8 mouse cellular contexts compared by ENCODE assay signal in genomic region chr2:30503677-30504621, GRCm38 (mm10). TPM values are rescaled to one million over a fixed set of nuclear protein-coding genes. Genes with fewer than 3 reads are reported as not detected.
DNase-seq lines count a peak whose midpoint lies in the region; ATAC-seq lines count a peak whose summit lies in the region.

No protein-coding gene starts in this region.

- H3K4me1 ChIP-seq in hindbrain, embryonic 15.5 days (replicated peaks), result peaks cover 4% of the 10 kb centered on the region; the same call in 1 of the 2 replicates
- no peaks in the 10 kb centered on the region for H3K4me1 ChIP-seq in hindbrain, embryonic 12.5 days
- H3K4me1 ChIP-seq in forebrain, embryonic 16.5 days (replicated peaks; ENCODE audit: control insufficient read depth, insufficient read depth, low read length), result peaks cover 3% of the 10 kb centered on the region; the same call in 1 of the 2 replicates

- no peak overlapping the region for H3K4me2 ChIP-seq in hindbrain, embryonic 15.5 days
- H3K4me2 ChIP-seq in hindbrain, embryonic 12.5 days (replicated peaks), result no peak overlapping the region
- no peak overlapping the region for H3K4me2 ChIP-seq in forebrain, embryonic 16.5 days (ENCODE audit: low read length)

- peak; percentile 23 for DNase-seq in ZHBTc4 (ENCODE audit: low read depth, low spot score)
- peak; percentile 80 to 82 for DNase-seq in left cerebral cortex, postnatal 36 days (ENCODE audit: low spot score in 2 of 2)
- DNase-seq in spleen, adult 12 weeks (ENCODE audit: low spot score), result no peak
- DNase-seq in spleen, postnatal 4 days (ENCODE audit: low spot score in 2 of 2), result no peak

- no peaks in the 10 kb centered on the region for H3K9me3 ChIP-seq in hindbrain, embryonic 15.5 days
- H3K9me3 ChIP-seq in hindbrain, embryonic 12.5 days (replicated peaks), result no peaks in the 10 kb centered on the region
- H3K9me3 ChIP-seq in forebrain, embryonic 16.5 days (ENCODE audit: control insufficient read depth, low read length), result no peaks in the 10 kb centered on the region

- H3K27ac ChIP-seq in hindbrain, embryonic 15.5 days (replicated peaks), result peak overlapping the region; percentile 22
- no peak overlapping the region; the same call in 1 of the 2 replicates for H3K27ac ChIP-seq in hindbrain, embryonic 12.5 days
- H3K27ac ChIP-seq in forebrain, embryonic 16.5 days (ENCODE audit: low read length), result peak overlapping the region; percentile 70

- no peak overlapping the region for H3K9ac ChIP-seq in hindbrain, embryonic 15.5 days
- no peak overlapping the region for H3K9ac ChIP-seq in hindbrain, embryonic 12.5 days
- H3K9ac ChIP-seq in forebrain, embryonic 16.5 days (replicated peaks; ENCODE audit: low read depth, low read length), result no peak overlapping the region

- no peak for ATAC-seq in hindbrain, embryonic 15.5 days (ENCODE audit: low FRiP score, low read depth)
- ATAC-seq in hindbrain, embryonic 12.5 days (ENCODE audit: low FRiP score), result no peak
- peak; percentile 50; the same call in 1 of the 2 replicates for ATAC-seq in forebrain, embryonic 16.5 days
- no peak for ATAC-seq in monocyte, adult 5-6 weeks (replicated peaks; ENCODE audit: insufficient number of reproducible peaks, low FRiP score, low TSS enrichment, poor library complexity, severe bottlenecking)

- 44% methylated on average over 23 of the region's 23 CpGs for WGBS in hindbrain, embryonic 15.5 days
- 45% methylated on average over 21 of the region's 23 CpGs for WGBS in hindbrain, embryonic 12.5 days
- 41% methylated on average over 23 of the region's 23 CpGs for WGBS in forebrain, embryonic 16.5 days

- H3K36me3 ChIP-seq in hindbrain, embryonic 15.5 days, result no peaks in the 10 kb centered on the region
- no peaks in the 10 kb centered on the region for H3K36me3 ChIP-seq in hindbrain, embryonic 12.5 days
- H3K36me3 ChIP-seq in forebrain, embryonic 16.5 days (ENCODE audit: control insufficient read depth, insufficient read depth), result no peaks in the 10 kb centered on the region

- H3K27me3 ChIP-seq in hindbrain, embryonic 15.5 days, result no peaks in the 10 kb centered on the region
- H3K27me3 ChIP-seq in hindbrain, embryonic 12.5 days, result no peaks in the 10 kb centered on the region
- H3K27me3 ChIP-seq in forebrain, embryonic 16.5 days (replicated peaks; ENCODE audit: control insufficient read depth, insufficient read depth, low read length), result no peaks in the 10 kb centered on the region

- intact Hi-C loops in left cerebral cortex, postnatal 36 days (cut with DNase I), result no loop called here

- H3K4me3 ChIP-seq in hindbrain, embryonic 15.5 days, result no peak overlapping the region
- no peak overlapping the region for H3K4me3 ChIP-seq in hindbrain, embryonic 12.5 days
- no peak overlapping the region for H3K4me3 ChIP-seq in forebrain, embryonic 16.5 days (replicated peaks; ENCODE audit: low read length)

RNA-seq across cellular contexts. Expression of gene Ier5l, which starts 29.9 kb away (rescaled TPM):
- 2.7 and 2.9 TPM in 2 replicates for polyA plus RNA-seq in hindbrain, embryonic 15.5 days (2015; fragmentation: Nextera tagmentation; extraction: Ambion mirVana)
- 4.7 and 4.8 TPM in 2 replicates for polyA plus RNA-seq in hindbrain, embryonic 12.5 days (2016; fragmentation: Nextera tagmentation; extraction: Ambion mirVana)
- polyA plus RNA-seq in forebrain, embryonic 16.5 days (2015; fragmentation: Nextera tagmentation; extraction: Ambion mirVana), result 1.5 and 1.8 TPM in 2 replicates
- total RNA-seq in left cerebral cortex, postnatal 36 days (2021), result 10 to 100 TPM; 17.9 to 21.3 TPM
- 0.29 to 1.8 TPM (median 1.7 TPM) in 3 replicates for total RNA-seq in monocyte, adult 5-6 weeks (2017)

Comparison
In these comparisons a context has a peak if more than half of its experiments do, and no peak if none do; other contexts are left out.
1. DNase-seq: peak in ZHBTc4 (single experiment) and left cerebral cortex, postnatal 36 days (2 of 2); none in spleen, adult 12 weeks (single experiment) and spleen, postnatal 4 days (0 of 2).